ENCODE assay signal across 8 mouse cellular contexts in genomic region chr9:102625983-102626838, GRCm38 (mm10). TPM values are rescaled to one million over a fixed set of nuclear protein-coding genes. Genes with fewer than 3 reads are reported as not detected.
DNase-seq lines count a peak whose midpoint lies in the region; ATAC-seq and TF ChIP-seq lines count a peak whose summit lies in the region.

TSS of gene Anapc13 (plus strand) at chr9:102626296.
TSS of gene Cep63 (minus strand) at chr9:102626534.

- intact Hi-C loops in heart, adult 2 months (cut with DNase I): loop anchor here (5.0 kb wide), 2 partner anchors 206 to 576 kb away; partner anchors contain the start of genes Ryk and Srprb

- peak; percentile 92 for ATAC-seq in embryonic facial prominence, embryonic 13.5 days (ENCODE audit: insufficient number of reproducible peaks, insufficient read depth, low FRiP score, low TSS enrichment, low read depth)
- peak; percentile 96 for ATAC-seq in limb, embryonic 13.5 days (ENCODE audit: low FRiP score, low read depth)
- peak; percentile 94 for ATAC-seq in midbrain, embryonic 16.5 days

- peak; percentile 73 for TF ChIP-seq POLR2A in heart, adult 2 months (IDR thresholded peaks at IDR 0.05; ENCODE audit: insufficient read depth, low read depth, low read length)

- no peaks in the 10 kb centered on the region for H3K27me3 ChIP-seq in embryonic facial prominence, embryonic 13.5 days
- H3K27me3 ChIP-seq in heart, adult 2 months (ENCODE audit: control insufficient read depth, insufficient read depth, low read length): no peaks in the 10 kb centered on the region
- H3K27me3 ChIP-seq in limb, embryonic 13.5 days: no peaks in the 10 kb centered on the region
- H3K27me3 ChIP-seq in midbrain, embryonic 16.5 days (ENCODE audit: control insufficient read depth, insufficient read depth, low read depth, low read length): no peaks in the 10 kb centered on the region

- H3K4me3 ChIP-seq in embryonic facial prominence, embryonic 13.5 days: peak within 1 kb of the TSS; percentile 97
- peak within 1 kb of the TSS; percentile 71 for H3K4me3 ChIP-seq in heart, adult 2 months
- peak within 1 kb of the TSS; percentile 94 for H3K4me3 ChIP-seq in limb, embryonic 13.5 days
- peak within 1 kb of the TSS; percentile 89 for H3K4me3 ChIP-seq in midbrain, embryonic 16.5 days (ENCODE audit: low read depth, low read length)

- H3K79me2 ChIP-seq in heart, adult 2 months (replicated peaks; ENCODE audit: control insufficient read depth, insufficient read depth, low read length): no peaks in the 10 kb centered on the region

- WGBS in embryonic facial prominence, embryonic 13.5 days: under 1% methylated on average over 62 of the region's 84 CpGs
- WGBS in heart, adult 2 months: under 1% methylated on average over 84 of the region's 84 CpGs
- under 1% methylated on average over 82 of the region's 84 CpGs for WGBS in limb, embryonic 13.5 days
- whole genome bisulfite sequencing in midbrain, embryonic 16.5 days: under 1% methylated on average over 81 of the region's 84 CpGs

- TF ChIP-seq EP300 in heart, adult 2 months (IDR thresholded peaks at IDR 0.05; ENCODE audit: insufficient read depth, low read depth, low read length): peak; percentile 90

- DNase-seq in 3134 (ENCODE audit: extremely low read depth, insufficient read length, low spot score): peak; percentile 97
- peak; percentile 99 for DNase-seq in adrenal gland, postnatal 36 days
- peak; percentile 98 to 99 for DNase-seq in heart, adult 2 months
- DNase-seq in kidney, adult 8-10 months: peak; percentile 97
- DNase-seq in spleen, postnatal 10 days (ENCODE audit: low spot score in 2 of 2): peak; percentile 97 to 99

- peak within 1 kb of the TSS; percentile 98 for H3K27ac ChIP-seq in embryonic facial prominence, embryonic 13.5 days
- peak within 1 kb of the TSS; percentile 98 for H3K27ac ChIP-seq in heart, adult 2 months
- H3K27ac ChIP-seq in limb, embryonic 13.5 days: peak within 1 kb of the TSS; percentile 97
- peak within 1 kb of the TSS; percentile 97 for H3K27ac ChIP-seq in midbrain, embryonic 16.5 days (ENCODE audit: low read length)

- peak within 1 kb of the TSS; percentile 99 for H3K9ac ChIP-seq in embryonic facial prominence, embryonic 13.5 days
- peak within 1 kb of the TSS; percentile 96 for H3K9ac ChIP-seq in heart, adult 2 months (ENCODE audit: low read depth, low read length)
- peak within 1 kb of the TSS; percentile 99 for H3K9ac ChIP-seq in limb, embryonic 13.5 days
- peak within 1 kb of the TSS; percentile 99 for H3K9ac ChIP-seq in midbrain, embryonic 16.5 days (ENCODE audit: low read depth, low read length)

- TF ChIP-seq CTCF in heart, adult 2 months (IDR thresholded peaks at IDR 0.05): peak; percentile 5; the same call in 1 of the 2 replicates

- peaks cover 33% of the 10 kb centered on the region for H3K4me1 ChIP-seq in embryonic facial prominence, embryonic 13.5 days
- no peaks in the 10 kb centered on the region; the same call in none of the 2 replicates for H3K4me1 ChIP-seq in heart, adult 2 months (ENCODE audit: control insufficient read depth, insufficient read depth, low read length)
- peaks cover 20% of the 10 kb centered on the region for H3K4me1 ChIP-seq in limb, embryonic 13.5 days
- H3K4me1 ChIP-seq in midbrain, embryonic 16.5 days (ENCODE audit: control insufficient read depth, insufficient read depth, low read length): peaks cover 15% of the 10 kb centered on the region

- no peaks in the 10 kb centered on the region for H3K9me3 ChIP-seq in embryonic facial prominence, embryonic 13.5 days
- H3K9me3 ChIP-seq in limb, embryonic 13.5 days: no peaks in the 10 kb centered on the region
- H3K9me3 ChIP-seq in midbrain, embryonic 16.5 days (replicated peaks; ENCODE audit: control insufficient read depth, low read length, poor library complexity, severe bottlenecking): no peaks in the 10 kb centered on the region

- peak within 1 kb of the TSS; percentile 70 for H3K4me2 ChIP-seq in embryonic facial prominence, embryonic 13.5 days
- peak within 1 kb of the TSS; percentile 79 for H3K4me2 ChIP-seq in limb, embryonic 13.5 days (replicated peaks)
- peak within 1 kb of the TSS; percentile 73 for H3K4me2 ChIP-seq in midbrain, embryonic 16.5 days (ENCODE audit: low read length)

- peaks cover 6% of the 10 kb centered on the region; the same call in 1 of the 2 replicates for H3K36me3 ChIP-seq in embryonic facial prominence, embryonic 13.5 days
- H3K36me3 ChIP-seq in heart, adult 2 months (ENCODE audit: control insufficient read depth, insufficient read depth, low read length): no peaks in the 10 kb centered on the region; the same call in 1 of the 2 replicates
- 0 out of 2 replicates have a peak, but pooled peaks cover 9% of the 10 kb centered on the region for H3K36me3 ChIP-seq in limb, embryonic 13.5 days
- no peaks in the 10 kb centered on the region for H3K36me3 ChIP-seq in midbrain, embryonic 16.5 days (ENCODE audit: control insufficient read depth, insufficient read depth, low read length)

RNA-seq across cellular contexts. Expression of gene Anapc13, which starts in this region (rescaled TPM):
- 100 to 1,000 TPM; 333 to 359 TPM for total RNA-seq in adrenal gland, postnatal 36 days (2021)
- polyA plus RNA-seq in embryonic facial prominence, embryonic 13.5 days (2015; fragmentation: Nextera tagmentation; extraction: Ambion mirVana): 195 and 200 TPM in 2 replicates
- 100 to 1,000 TPM; 344 to 384 TPM for total RNA-seq in heart, adult 2 months (2021)
- 128 and 135 TPM in 2 replicates for polyA plus RNA-seq in heart, adult 2 months (2012; rRNA removed)
- 168 and 184 TPM in 2 replicates for polyA plus RNA-seq in limb, embryonic 13.5 days (2015; fragmentation: Nextera tagmentation; extraction: Ambion mirVana)
- polyA plus RNA-seq in midbrain, embryonic 16.5 days (2015; fragmentation: Nextera tagmentation; extraction: Ambion mirVana): 116 and 126 TPM in 2 replicates

RNA-seq across cellular contexts. Expression of gene Cep63, which starts in this region (rescaled TPM):
- 10 to 100 TPM; 39.6 to 41.1 TPM for total RNA-seq in adrenal gland, postnatal 36 days (2021)
- 50.9 and 57.8 TPM in 2 replicates for polyA plus RNA-seq in embryonic facial prominence, embryonic 13.5 days (2015; fragmentation: Nextera tagmentation; extraction: Ambion mirVana)
- total RNA-seq in heart, adult 2 months (2021): 10 to 100 TPM; 49.4 to 57.5 TPM
- 7.3 and 9.9 TPM in 2 replicates for polyA plus RNA-seq in heart, adult 2 months (2012; rRNA removed)
- polyA plus RNA-seq in limb, embryonic 13.5 days (2015; fragmentation: Nextera tagmentation; extraction: Ambion mirVana): 48.2 and 54.2 TPM in 2 replicates
- polyA plus RNA-seq in midbrain, embryonic 16.5 days (2015; fragmentation: Nextera tagmentation; extraction: Ambion mirVana): 36.0 and 39.4 TPM in 2 replicates

Comparison
In these comparisons a context has a peak if more than half of its experiments do, and no peak if none do; other contexts are left out.
1. Peak in every context shown above with its lines: DNase-seq, ATAC-seq, H3K4me3 ChIP-seq and H3K27ac ChIP-seq.